Mouse (Mus musculus) brain, embryonic 14.5 days (tissue): ENCODE measurements around the gene Ehmt1.

Experiments
- CTCF ChIP-seq: fragments of 200-500 bp; IDR thresholded peaks from 2 replicates; pipeline ENCODE4 v1.5.1; 2012; ENCODE audit warnings: inconsistent platforms, mild to moderate bottlenecking, moderate library complexity, borderline replicate concordance; ENCODE audit not compliant: insufficient read depth, insufficient read length; ENCODE audit errors: extremely low read depth
- POLR2A ChIP-seq: fragments of 200-500 bp; IDR thresholded peaks from 2 replicates; pipeline ENCODE4 v1.6.1; 2012; ENCODE audit warnings: mild to moderate bottlenecking, inconsistent platforms, borderline replicate concordance; ENCODE audit not compliant: poor library complexity, insufficient read depth, insufficient read length, severe bottlenecking; ENCODE audit errors: extremely low read depth

GRCm38 (mm10) chr2:24904823-24905652, 14.4 kb downstream of the Ehmt1 start:
- no peak for TF ChIP-seq CTCF
- TF ChIP-seq POLR2A: no peak
